Mouse (Mus musculus): ENCODE measurements around the gene Aqp1.

Aqp1 gene

DNA sequence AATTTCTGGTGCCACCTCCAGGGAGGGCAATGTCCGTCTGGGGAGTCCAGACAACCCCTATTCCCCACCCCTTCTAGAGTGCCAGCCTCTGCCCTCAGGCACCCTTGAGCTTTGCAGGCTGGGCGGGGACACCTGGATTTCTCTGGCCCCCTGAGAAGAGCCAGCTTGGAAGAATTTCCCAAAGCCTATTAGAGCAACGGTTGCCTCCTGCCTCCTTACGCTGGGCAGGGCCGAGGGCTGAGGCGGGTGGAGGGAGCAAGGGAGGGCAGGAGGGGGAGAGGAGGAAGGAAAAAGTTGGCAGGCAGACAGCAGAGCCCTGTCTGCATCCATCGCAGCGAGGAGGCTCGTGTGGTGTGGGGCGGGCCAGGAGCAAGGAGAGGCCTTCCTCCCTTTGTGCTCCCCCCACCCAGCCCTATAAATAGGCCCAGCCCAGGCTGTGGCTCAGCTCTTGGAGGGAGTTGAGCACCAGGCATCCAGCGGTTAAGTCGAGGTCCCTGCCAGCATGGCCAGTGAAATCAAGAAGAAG lies at the start of gene Aqp1:
TSS of gene Aqp1 (plus strand) at position 444 of the 526 bp plus-strand sequence.
- no peak for DNase-seq (ENCODE audit: low spot score in 2 of 2)

DNA sequence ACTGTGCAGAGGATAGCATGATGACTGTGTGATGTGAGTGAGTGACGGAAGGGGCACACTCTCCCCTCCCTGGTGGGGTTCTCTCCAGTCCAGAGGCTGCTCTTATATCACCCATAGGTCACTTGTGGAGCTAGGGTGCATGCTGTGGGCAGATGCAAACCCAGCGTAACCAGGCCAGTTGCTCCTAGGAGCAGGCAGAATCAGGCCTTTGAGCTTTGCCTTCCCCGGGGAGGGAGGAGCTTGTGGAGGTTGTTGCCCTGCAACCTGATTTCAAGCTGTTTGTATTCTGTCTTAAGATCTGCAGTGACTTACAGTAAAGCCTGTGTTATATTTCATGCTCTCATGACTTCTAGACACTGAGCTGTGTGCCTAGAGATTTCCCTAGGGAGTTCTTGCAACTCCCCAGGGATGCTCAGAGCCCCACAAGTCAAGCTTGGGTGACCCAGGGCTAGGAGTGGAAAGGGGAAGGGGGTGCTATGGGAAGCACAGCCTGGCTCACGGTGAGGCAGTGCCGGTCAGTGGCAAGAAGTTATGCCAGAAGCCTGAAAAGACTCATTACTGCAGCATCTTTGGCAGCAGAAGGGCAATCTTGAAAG lies 48.1 kb upstream of the Aqp1 start:
- no peak for DNase-seq (ENCODE audit: low spot score in 2 of 2)

DNA sequence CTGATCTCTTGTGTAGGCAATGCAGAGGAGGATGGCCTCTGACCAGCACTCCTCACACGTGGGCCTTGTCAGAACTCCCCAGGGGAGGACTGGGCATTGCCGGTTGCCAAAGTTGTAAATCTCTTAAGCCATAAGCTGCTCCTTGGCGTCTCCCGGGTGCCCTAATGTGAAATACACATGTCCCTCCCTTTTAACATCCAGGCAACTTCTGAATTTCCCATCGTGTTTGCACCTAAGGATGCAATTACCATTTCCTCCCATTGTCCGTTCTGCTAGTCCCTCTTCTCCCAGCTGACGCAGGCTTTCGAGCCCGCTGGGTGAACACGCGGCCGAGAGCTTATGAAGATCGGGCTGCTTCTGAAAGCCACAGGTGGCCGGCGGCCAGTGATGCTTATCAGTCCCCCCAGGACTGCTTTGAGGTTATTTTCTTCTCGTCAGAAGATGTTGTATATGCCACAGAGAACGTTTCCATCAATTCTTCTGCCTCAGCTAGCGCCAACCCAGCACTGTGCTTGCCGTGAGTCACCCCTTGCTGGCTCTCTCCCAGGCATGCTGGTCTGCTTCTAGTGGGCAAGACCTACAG lies 41.6 kb upstream of the Aqp1 start:
- no peak for DNase-seq (ENCODE audit: low spot score in 2 of 2)

DNA sequence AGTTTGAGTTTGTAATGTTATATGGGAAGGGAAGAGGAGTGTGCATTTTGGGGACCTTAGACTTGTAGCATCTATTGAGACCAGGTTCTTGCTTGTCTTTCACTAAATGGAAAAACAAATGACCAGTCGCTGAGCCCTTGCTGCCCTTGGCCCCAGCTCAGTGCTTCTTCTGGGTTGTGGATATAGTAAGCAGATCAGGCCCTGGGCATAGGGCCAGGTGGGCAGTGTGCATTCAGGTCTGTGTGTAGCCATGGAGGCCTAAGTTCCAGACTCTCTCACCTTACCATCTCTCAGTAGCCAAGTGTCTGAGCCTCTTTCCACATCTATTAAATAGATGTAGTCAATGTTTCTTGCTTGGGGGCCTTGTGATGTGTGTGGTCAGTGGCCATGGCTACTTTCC lies 40.9 kb upstream of the Aqp1 start:
- DNase-seq (ENCODE audit: low spot score in 2 of 2): no peak

DNA sequence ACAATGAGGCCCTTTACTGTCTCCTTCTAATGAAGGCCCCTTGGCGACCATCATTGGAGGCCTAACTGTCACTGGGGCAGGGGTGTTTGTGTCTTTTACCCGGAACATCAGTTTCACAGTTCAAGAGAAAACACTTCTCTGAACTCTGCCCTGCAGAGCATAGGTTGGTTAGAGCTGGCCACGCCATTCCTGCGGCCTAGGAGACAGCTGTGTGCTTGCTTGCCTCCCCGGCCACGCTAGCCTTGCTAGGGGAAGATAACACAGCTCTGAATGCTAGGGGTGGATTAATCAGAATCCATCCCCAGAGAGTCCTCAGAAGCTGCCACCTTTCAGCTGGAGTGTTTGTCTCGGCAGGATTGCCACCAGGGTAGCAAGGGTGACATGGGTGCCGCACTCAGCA lies 36.8 kb upstream of the Aqp1 start:
- DNase-seq (ENCODE audit: low spot score in 2 of 2): no peak

DNA sequence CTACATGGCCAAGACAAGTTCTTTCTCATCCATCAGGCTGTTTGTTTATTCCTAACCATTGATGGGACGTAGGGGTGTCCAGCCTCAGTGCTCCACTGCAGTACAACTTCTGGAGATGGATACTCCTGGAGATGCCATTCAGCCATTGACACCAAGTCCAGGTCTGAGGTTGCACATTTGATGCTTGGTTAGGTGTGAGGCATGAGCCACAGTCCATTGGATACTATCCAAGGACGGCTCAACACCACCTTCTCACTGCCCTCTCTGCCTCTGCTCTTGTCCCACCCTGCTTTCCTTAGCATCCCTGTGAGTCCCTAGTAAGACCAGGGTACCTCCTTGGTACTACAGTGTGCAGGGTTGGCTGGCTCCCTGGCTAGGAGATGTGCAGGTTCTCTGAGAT lies 36.3 kb upstream of the Aqp1 start:
- no peak for DNase-seq (ENCODE audit: low spot score in 2 of 2)

DNA sequence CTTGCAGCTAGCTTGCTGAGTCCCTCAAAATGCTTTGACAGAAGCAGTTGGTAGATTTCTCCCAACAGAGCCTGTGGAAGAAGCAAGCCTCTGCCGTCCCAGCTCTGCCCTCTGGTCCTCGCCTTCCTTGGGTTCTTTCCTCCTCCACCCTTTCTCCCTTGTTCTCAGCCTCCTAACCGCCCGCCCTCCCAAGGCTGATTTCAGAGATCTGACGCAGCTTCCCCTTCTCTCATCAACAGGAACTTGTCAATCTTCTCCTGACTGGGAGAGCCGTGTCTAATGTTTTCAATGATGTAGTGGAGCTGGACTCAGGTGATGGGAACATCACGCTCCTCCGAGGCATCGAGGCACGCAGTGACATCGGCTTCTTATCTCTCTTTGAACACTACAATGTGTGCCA lies 35.5 kb upstream of the Aqp1 start:
- no peak for DNase-seq (ENCODE audit: low spot score in 2 of 2)

DNA sequence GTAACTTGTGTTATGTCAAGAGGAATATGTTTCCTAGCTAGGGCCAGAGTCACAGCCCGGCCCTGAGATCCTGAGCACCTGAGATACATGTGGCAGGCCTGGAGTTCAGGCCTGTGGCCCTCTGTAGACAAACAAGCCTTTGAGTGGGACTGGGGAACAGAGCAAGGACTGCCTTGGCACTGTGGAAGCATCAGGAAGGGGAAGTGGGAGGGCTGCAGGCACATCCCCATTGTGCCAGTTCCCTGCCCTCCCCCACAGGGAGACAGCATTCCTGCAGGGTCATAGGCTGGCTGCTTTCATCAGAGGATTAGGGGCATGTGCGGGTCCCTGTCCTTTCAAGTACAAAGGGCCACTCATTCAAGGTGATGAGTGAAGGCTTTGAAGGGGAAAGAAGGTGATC lies 26.1 kb upstream of the Aqp1 start:
- DNase-seq (ENCODE audit: low spot score in 2 of 2): no peak

DNA sequence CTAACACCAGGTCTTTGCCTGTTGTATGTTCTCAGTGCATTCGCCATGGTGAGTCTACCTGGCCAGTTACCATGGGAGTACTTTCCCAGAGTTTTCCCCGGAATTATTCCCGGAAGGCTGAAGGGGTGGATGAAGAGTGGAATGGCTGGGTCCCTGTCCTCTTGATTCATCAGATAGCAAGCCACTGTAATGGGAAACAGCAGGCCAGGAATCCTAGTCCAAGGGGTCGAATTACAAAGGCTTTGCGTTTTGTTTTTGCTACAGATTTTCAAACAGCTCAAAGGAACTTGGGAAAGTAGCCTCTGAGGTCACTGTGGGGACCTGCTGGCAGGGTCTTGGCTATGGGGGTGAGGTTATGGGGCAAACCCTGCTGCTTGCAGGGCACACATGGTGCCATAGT lies 24.3 kb upstream of the Aqp1 start:
- no peak for DNase-seq (ENCODE audit: low spot score in 2 of 2)

DNA sequence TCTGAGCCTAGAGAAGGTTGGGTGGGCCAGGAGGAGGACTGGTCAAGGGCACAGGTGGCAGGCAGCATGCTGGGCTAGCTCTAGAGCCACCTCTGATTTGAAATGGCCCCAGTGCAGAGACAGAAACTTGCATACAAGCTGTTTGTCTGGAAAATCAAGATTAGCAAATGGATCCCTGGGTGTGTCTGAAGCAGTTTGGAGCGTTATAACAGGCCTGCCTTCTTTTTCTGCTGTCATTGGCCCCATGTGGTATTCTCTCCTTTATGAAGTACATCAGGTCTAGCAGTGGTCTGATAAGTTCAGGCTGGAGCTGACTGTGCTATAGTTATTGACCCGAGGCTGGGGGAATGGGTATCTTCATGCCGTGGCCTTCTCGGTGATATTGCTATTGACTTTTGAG lies 22.3 kb upstream of the Aqp1 start:
- no peak for DNase-seq (ENCODE audit: low spot score in 2 of 2)

DNA sequence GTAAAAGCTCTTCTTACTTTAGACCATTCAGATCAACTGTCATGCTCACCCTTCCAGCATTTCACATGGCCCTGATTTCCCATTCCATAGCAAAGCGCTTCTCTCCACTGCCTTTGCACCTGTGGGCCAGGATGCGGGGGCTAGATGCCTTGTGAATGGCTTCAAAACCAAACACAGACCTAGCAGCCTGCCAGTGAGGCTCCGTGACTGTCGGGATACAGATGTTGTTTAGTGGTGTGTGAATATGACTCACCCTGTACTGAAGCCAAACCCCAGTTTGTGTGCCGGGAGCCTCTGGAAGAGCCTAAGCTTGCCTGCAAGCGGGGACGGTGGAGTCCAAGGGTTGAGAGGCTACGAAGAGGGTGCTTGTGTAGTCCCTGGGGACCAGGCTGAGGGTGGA lies 21.6 kb upstream of the Aqp1 start:
- peak; percentile 48 to 55 for DNase-seq (ENCODE audit: low spot score in 2 of 2)

DNA sequence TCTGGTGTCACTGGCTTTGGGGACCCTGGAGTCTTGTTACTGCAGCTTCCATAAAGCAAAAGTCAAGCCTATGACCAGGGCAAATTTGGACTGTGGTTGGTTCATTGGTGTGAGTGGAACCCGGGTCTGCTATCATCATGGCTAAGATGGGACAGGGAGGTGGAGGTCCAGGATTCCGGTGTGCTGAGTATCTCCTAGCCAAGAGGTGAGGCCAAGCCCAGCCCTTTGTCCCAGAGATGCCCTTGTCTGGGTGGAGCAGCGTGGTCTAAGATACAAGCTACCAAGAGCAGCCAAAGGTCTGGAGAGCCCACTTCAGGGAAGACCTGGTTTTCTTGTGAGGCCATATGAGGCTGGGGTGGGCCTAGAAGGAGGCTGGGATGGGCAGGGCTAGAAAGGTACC lies 17.6 kb upstream of the Aqp1 start:
- DNase-seq (ENCODE audit: low spot score in 2 of 2): no peak

DNA sequence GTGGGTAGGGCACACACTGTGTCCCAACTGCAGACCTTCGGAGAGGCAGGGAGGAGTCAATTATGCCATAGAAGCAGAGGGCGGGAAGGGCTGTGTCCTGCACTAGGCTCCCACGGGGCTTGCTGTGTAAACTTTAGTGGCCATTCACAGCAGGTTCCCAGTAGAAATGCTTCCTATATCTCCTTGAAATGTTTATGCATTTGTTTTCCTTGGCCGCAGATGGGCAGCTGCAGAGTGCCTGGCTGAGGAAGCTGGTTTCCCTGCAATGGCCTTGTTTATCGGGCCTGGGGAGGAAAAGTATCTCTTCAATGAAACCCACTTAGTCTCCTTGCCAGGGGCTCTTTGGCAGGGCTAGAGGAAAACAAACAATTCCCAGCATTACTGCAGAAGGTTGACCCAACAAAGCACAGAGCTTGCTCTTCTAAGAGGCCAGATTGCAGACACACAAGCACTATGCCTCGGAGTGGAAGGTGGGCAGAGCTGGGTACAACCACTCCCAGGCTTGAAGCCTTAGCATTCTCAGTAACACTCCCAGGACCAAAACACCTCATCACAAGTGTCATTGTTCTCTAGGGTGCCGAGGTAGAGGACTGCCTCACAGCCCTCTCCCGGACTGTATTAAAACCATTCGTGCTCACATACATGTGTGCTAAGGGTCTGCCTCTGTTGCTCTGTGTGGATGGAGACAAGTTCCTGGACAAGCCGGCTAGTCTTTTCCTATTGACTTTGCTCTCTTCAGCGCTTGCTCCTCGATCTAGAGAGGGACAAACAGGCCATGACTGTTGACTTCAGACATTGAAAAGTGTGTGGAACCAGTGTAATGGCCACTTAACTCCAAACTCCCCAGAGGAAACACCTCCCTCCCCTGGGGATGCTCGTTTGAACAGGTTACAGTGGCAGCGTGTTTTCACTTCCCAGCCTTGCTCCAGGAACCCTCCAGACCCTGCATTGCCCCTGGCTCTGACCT lies 16.4 kb upstream of the Aqp1 start:
- no peak for DNase-seq (ENCODE audit: low spot score in 2 of 2)

DNA sequence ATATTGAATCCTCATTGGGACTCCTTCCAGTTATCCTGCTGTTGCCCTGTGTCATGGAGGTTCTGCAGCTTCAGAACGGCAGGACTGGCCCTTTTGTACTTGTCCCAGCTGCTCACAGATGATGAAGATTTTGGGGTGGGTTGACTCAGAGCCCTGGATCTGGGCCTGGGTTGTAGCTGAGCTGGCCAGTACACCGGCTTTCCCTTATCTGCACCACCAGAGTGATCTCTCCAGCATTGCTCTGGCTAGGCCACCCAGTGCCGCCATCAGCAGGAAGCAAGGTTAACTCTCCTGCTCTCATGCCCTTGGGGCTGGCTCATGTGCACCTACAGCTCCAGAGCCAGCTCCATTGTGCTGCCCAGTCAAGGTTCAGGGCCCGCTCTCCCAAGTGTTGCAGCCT lies 15.3 kb upstream of the Aqp1 start:
- no peak for DNase-seq (ENCODE audit: low spot score in 2 of 2)

DNA sequence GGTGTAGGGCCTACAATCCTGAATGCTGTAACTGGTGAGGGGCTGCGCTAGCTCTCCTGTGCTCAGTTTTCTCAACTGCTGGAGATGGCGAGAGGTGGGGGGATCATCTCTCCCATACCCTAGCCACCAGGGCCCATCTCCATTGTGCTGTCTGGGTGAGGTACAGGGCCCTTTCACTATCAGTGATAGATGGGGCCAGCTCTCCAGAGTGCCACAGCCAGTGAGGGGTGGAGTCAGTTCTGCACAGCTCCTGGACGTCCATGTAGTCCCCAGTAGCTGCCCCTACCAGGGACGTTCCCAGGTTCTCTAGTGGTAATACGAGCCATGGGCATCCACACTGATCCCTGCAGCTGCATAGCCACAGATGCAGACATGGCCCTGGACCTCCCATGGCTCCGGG lies 14.7 kb upstream of the Aqp1 start:
- DNase-seq (ENCODE audit: low spot score in 2 of 2): no peak

DNA sequence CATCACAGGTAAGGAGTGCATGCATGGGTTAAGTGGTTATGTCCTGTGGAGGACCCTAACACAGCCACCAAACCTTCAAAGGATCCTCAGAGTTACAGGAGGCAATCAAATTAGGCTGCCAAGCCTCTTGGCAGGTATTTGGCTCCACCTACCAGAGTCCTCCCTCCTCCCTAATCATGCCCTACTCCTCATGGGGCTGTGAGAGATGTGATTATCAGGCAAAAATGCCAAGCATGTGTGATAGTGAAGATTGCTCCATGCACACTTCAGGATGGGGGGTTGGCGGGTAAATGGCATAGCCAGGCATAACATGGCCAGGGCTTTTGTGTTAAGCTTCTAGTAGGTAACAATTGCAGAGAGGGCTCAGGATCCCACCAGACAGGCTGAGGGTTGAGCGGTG lies 13.3 kb upstream of the Aqp1 start:
- DNase-seq (ENCODE audit: low spot score in 2 of 2): no peak

DNA sequence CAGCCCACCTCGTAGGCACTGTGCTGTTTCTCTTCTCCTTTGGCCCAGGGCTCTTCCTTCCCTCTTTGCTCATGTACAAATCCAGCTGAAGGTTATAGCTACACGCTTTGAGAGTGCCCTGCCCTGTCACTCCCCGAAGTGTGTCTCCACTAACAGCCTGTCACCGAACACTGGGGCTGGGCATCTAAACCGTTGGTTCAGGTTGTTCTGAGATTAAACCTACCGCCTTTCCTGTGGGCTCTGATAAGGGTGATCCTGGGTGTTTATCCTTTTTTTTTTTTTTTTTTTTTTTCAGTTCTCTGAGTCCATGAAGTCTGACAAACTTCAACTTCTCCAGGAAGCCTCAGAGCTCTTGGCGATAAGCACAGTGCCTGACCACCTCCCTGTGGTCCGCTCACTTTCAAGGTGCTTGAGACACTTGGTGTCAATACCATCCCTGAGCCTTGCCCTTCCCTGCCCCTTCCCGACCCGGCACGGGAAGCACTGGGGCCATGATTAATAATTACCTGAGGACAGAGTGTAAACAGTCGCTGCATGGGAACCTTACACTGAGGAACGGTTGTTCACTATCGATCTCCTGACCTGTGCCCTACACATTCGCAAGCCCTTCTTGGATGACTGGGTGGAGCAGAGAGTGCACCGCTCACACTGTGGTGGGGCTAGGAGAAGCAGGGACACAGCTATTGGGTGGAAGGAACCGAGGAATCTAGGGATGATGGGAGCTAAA lies 12.2 kb upstream of the Aqp1 start:
- DNase-seq (ENCODE audit: low spot score in 2 of 2): no peak

DNA sequence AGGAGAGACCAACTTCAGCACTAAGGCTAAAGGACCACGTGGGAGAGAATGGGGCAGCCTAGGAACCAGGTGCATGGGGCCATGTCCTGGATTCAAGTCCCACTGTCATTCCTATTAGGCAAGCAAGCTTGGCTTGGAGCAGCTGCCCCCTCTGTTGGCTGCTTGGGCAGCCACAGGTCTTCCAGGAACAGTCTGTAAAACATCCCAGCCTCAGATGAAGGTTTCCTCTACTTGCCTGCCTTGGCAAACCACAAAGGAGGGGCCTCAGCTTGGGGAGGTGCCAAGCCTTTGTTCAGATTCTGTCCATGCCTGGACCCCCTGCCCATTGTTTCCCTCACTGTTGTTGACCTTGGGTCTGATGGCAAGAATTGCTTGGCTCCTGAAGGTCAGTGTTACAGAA lies 11.4 kb upstream of the Aqp1 start:
- no peak for DNase-seq (ENCODE audit: low spot score in 2 of 2)

DNA sequence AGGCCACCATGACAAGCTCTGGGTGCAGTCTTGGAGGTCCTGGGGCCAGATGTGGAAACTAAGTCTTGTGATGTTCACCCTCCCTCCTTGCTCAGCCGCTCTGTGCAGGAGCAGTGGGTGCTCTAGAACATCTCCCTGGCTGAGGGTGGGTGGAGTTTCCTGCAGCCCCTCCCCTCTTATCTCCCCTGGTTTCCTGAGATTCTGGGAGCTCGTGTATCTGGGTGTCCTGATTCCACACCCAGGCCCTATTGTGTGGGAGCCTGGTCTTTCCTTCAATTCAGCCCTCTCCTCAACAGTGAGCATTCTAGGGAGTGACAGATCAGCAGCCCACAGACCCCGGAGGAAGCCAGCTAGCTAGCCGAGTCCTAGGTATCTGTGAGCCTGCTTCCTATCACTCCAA lies 9.9 kb upstream of the Aqp1 start:
- DNase-seq (ENCODE audit: low spot score in 2 of 2): no peak

DNA sequence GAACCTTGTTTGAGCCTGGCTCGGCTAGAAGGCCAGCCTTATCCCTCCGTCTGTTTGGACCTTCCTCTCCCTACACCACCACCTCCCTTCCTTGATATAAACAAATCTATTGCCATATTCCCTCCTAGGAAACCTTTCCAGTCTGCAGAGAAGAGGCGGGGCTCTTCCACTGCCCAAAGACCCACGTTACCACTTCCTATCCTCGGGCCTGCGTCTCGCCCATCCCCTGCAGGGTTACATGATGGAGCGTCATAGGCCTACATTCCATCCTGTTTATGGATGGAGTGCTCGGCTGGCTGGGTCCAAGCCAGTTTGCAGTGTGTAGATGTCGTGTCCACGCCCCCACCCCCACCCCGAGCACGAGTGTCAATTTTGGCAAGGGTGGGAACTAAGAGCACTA lies 8.9 kb upstream of the Aqp1 start:
- no peak for DNase-seq (ENCODE audit: low spot score in 2 of 2)

DNA sequence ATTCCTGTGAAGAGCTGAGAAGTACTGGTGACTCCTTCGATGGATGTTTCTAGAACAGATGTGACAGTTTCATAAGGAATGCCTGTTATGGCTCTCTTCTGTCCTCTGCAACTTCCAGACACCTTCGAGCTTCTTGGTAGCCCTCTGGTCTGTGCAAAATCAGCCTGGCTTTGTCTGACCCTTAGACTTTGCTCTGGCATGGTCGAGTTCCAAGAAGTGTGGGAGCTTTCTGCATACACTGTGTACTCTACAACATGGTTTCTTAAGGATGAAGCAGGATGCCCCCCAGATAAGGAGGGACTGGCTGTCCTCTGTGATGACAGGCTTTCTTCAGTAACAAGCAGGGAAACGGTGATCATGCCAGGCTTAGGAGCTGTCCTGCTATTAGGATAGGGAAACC lies 8.1 kb upstream of the Aqp1 start:
- DNase-seq (ENCODE audit: low spot score in 2 of 2): no peak

DNA sequence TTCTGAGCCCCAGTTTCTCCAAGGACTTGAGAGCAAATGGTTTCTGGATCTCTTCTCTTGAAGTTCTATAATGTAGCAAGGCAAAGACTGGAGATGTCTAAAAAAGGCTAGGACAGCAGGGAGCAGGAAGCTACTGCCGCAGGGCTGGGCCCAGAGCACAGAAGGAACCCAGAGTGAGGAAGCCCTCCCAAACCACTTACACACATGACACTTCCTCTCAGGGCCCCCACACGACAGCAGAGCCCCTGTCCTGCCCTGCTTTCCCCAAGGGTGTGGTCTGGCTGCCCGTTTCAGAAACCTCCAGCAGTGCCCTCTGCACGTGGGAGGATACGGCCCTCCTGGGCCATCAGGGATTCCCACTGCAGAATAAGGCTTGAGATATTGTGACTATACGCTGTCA lies 4.9 kb upstream of the Aqp1 start:
- no peak for DNase-seq (ENCODE audit: low spot score in 2 of 2)
